ENCODE assay signal across 8 mouse cellular contexts in the genomic region with DNA sequence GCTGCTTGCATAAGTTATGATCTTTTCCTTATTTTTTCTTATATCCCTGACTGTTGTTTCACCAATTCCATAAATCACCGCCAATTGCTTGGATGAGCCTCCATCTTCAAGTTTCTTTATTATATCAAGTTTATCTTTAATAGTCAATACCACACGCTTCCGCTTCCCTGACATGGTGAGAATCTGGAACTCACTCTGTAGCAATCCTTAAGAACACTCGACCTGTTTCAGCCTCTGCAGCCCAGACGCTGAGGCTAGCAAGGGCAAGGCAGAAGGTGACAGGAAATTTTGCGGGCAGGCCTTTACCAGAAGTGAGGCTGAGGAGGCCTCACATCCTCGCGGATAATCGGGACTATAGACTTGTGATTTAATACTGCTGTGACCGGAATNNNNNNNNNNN. TPM values are rescaled to one million over a fixed set of nuclear protein-coding genes. Genes with fewer than 3 reads are reported as not detected.
DNase-seq lines count a peak whose midpoint lies in the region; ATAC-seq and TF ChIP-seq lines count a peak whose summit lies in the region.

A gene (minus strand): TSS at position 349 of the 400 bp plus-strand sequence.

- H3K9ac ChIP-seq in heart, embryonic 15.5 days: peak within 1 kb of the TSS; percentile 64
- H3K9ac ChIP-seq in liver, embryonic 15.5 days: peak within 1 kb of the TSS; percentile 48
- H3K9ac ChIP-seq in stomach, embryonic 16.5 days (ENCODE audit: low read length): peak within 1 kb of the TSS; percentile 83

- no peaks in the 10 kb centered on the region for H3K36me3 ChIP-seq in C2C12 (ENCODE audit: control insufficient read depth, insufficient read depth)
- no peaks in the 10 kb centered on the region for H3K36me3 ChIP-seq in heart, embryonic 15.5 days
- H3K36me3 ChIP-seq in liver, embryonic 15.5 days (replicated peaks): no peaks in the 10 kb centered on the region
- no peaks in the 10 kb centered on the region for H3K36me3 ChIP-seq in stomach, embryonic 16.5 days (ENCODE audit: control insufficient read depth, insufficient read depth, low read length)

- H3K27me3 ChIP-seq in C2C12 (ENCODE audit: control insufficient read depth, insufficient read depth, insufficient read length): no peaks in the 10 kb centered on the region
- no peaks in the 10 kb centered on the region for H3K27me3 ChIP-seq in heart, embryonic 15.5 days
- no peaks in the 10 kb centered on the region for H3K27me3 ChIP-seq in liver, embryonic 15.5 days
- no peaks in the 10 kb centered on the region for H3K27me3 ChIP-seq in stomach, embryonic 16.5 days (ENCODE audit: control insufficient read depth, insufficient read depth, low read length)

- H3ac ChIP-seq in C2C12 (ENCODE audit: control insufficient read depth, insufficient read length, low read depth): peak within 1 kb of the TSS; percentile 67

- H3K4me2 ChIP-seq in heart, embryonic 15.5 days: peak within 1 kb of the TSS; percentile 75
- peak within 1 kb of the TSS; percentile 71 for H3K4me2 ChIP-seq in liver, embryonic 15.5 days
- H3K4me2 ChIP-seq in stomach, embryonic 16.5 days (ENCODE audit: low read depth, low read length): peak within 1 kb of the TSS; percentile 76

- peaks cover 5% of the 10 kb centered on the region; the same call in 1 of the 2 replicates for H3K4me1 ChIP-seq in embryonic fibroblast, embryonic 13.5 days (ENCODE audit: control insufficient read depth, insufficient read depth, low read length)
- peaks cover 17% of the 10 kb centered on the region for H3K4me1 ChIP-seq in heart, embryonic 15.5 days (replicated peaks)
- peaks cover 27% of the 10 kb centered on the region for H3K4me1 ChIP-seq in liver, embryonic 15.5 days (replicated peaks)
- H3K4me1 ChIP-seq in stomach, embryonic 16.5 days (ENCODE audit: control insufficient read depth, insufficient read depth, low read length): peaks cover 18% of the 10 kb centered on the region

- peak within 1 kb of the TSS; percentile 11; the same call in 1 of the 2 replicates for H3K27ac ChIP-seq in embryonic fibroblast, embryonic 13.5 days (ENCODE audit: insufficient read depth, low read length)
- H3K27ac ChIP-seq in heart, embryonic 15.5 days: peak within 1 kb of the TSS; percentile 87
- H3K27ac ChIP-seq in liver, embryonic 15.5 days (replicated peaks): peak within 1 kb of the TSS; percentile 58
- H3K27ac ChIP-seq in stomach, embryonic 16.5 days (ENCODE audit: low read length): peak within 1 kb of the TSS; percentile 89

- no peak for ATAC-seq in heart, embryonic 15.5 days (replicated peaks; ENCODE audit: insufficient number of reproducible peaks, insufficient read depth, low FRiP score, low read depth)
- ATAC-seq in liver, embryonic 15.5 days (ENCODE audit: insufficient read depth): no peak
- ATAC-seq in stomach, embryonic 16.5 days (ENCODE audit: insufficient read depth, low FRiP score): no peak

- peak within 1 kb of the TSS; percentile 45 for H3K4me3 ChIP-seq in C2C12 (ENCODE audit: insufficient read depth, poor library complexity, severe bottlenecking)
- H3K4me3 ChIP-seq in embryonic fibroblast, embryonic 13.5 days (ENCODE audit: insufficient read depth, low read length): peak within 1 kb of the TSS; percentile 69
- H3K4me3 ChIP-seq in heart, embryonic 15.5 days: peak within 1 kb of the TSS; percentile 64
- peak within 1 kb of the TSS; percentile 58 for H3K4me3 ChIP-seq in liver, embryonic 15.5 days (replicated peaks)
- peak within 1 kb of the TSS; percentile 72 for H3K4me3 ChIP-seq in stomach, embryonic 16.5 days (replicated peaks; ENCODE audit: low read length)

- no peak for TF ChIP-seq CTCF in C2C12 (IDR thresholded peaks at IDR 0.05; ENCODE audit: control insufficient read depth, insufficient read depth, insufficient read length)
- no peak for TF ChIP-seq CTCF in embryonic fibroblast, embryonic 13.5 days (IDR thresholded peaks at IDR 0.05; ENCODE audit: borderline replicate concordance, insufficient read depth, low read length)

- peaks cover 16% of the 10 kb centered on the region for H3K79me3 ChIP-seq in C2C12 (ENCODE audit: low read depth)

- 5% methylated on average over 10 of the region's 10 CpGs for WGBS in heart, embryonic 15.5 days
- WGBS in liver, embryonic 15.5 days (ENCODE audit: insufficient replicate concordance): 2% methylated on average over 10 of the region's 10 CpGs
- WGBS in stomach, embryonic 16.5 days: 4% methylated on average over 10 of the region's 10 CpGs

- peaks cover 30% of the 10 kb centered on the region for H3K79me2 ChIP-seq in C2C12 (ENCODE audit: control insufficient read depth, insufficient read depth)

- peak; percentile 8 to 20 for DNase-seq in adrenal gland, postnatal 36 days
- DNase-seq in kidney, postnatal 14 days: peak; percentile 30
- DNase-seq in natural killer cell, adult 2 months (ENCODE audit: low spot score in 2 of 2): peak; percentile 31 to 36

- no peaks in the 10 kb centered on the region for H3K9me3 ChIP-seq in heart, embryonic 15.5 days (replicated peaks)
- H3K9me3 ChIP-seq in liver, embryonic 15.5 days (replicated peaks): no peaks in the 10 kb centered on the region
- no peaks in the 10 kb centered on the region for H3K9me3 ChIP-seq in stomach, embryonic 16.5 days (replicated peaks; ENCODE audit: control insufficient read depth, low read length)

- no peak for TF ChIP-seq POLR2A in embryonic fibroblast, embryonic 13.5 days (IDR thresholded peaks at IDR 0.05; ENCODE audit: low read depth, low read length)

TF ChIP-seq in C2C12, 6 proteins besides CTCF, POLR2A, EP300 and RAD21:
- TF ChIP-seq MYOG (IDR thresholded peaks at IDR 0.05; ENCODE audit: control insufficient read depth, extremely low read depth, insufficient read length): no peak
- no peak for TF ChIP-seq USF1 (IDR thresholded peaks at IDR 0.05; ENCODE audit: low read depth)
- TF ChIP-seq FOSL1 (IDR thresholded peaks at IDR 0.05; ENCODE audit: insufficient read depth, low read length, poor library complexity, severe bottlenecking): no peak
- no peak for TF ChIP-seq MYOD1 (IDR thresholded peaks at IDR 0.05; ENCODE audit: control insufficient read depth, insufficient read length, low read depth)
- no peak for TF ChIP-seq CEBPB (IDR thresholded peaks at IDR 0.05; ENCODE audit: low read depth)
- no peak for TF ChIP-seq MAX (IDR thresholded peaks at IDR 0.05)

RNA-seq across cellular contexts. Expression of the gene that starts here (rescaled TPM):
- polyA plus RNA-seq in C2C12 (2012; fragmentation: generic; extraction: Trizol): 1.0 TPM
- total RNA-seq in adrenal gland, postnatal 36 days (2021): 1 to 10 TPM; 6.3 to 8.8 TPM
- 11.1 and 13.2 TPM in 2 replicates for polyA plus RNA-seq in embryonic fibroblast, embryonic 13.5 days (2011; ENCODE audit: insufficient read length, low read depth, missing spikeins)
- polyA plus RNA-seq in heart, embryonic 15.5 days (2015; fragmentation: Nextera tagmentation; extraction: Ambion mirVana): 7.6 and 8.7 TPM in 2 replicates
- 2.0 and 2.3 TPM in 2 replicates for polyA plus RNA-seq in liver, embryonic 15.5 days (2015; fragmentation: Nextera tagmentation; extraction: Ambion mirVana)
- polyA plus RNA-seq in stomach, embryonic 16.5 days (2015; fragmentation: Nextera tagmentation; extraction: Ambion mirVana): 9.7 and 12.5 TPM in 2 replicates

Comparison
In these comparisons a context has a peak if more than half of its experiments do, and no peak if none do; other contexts are left out.
1. H3K27ac ChIP-seq: peak in every context shown above with its lines; median percentile 89 in stomach, embryonic 16.5 days; 87 in heart, embryonic 15.5 days; 58 in liver, embryonic 15.5 days; 11 in embryonic fibroblast, embryonic 13.5 days.